Mouse (Mus musculus): ENCODE measurements at regions not wholly inside any gene's neighbourhood (a gene's known extent, or its start where the extent isn't known, plus 50 kb on each side); places are given as distances from the start of the nearest gene placed in this dataset.

- H3K4me2 ChIP-seq (replicated peaks), result no peak overlapping the region
- WGBS, result 84% methylated on average over 5 of the region's 5 CpGs
- H3K9ac ChIP-seq, result no peak overlapping the region
- no peaks in the 10 kb centered on the region for H3K36me3 ChIP-seq (replicated peaks; ENCODE audit: control insufficient read depth, insufficient read depth)
- H3K27ac ChIP-seq, result no peak overlapping the region
- H3K4me3 ChIP-seq (replicated peaks; ENCODE audit: low read length), result no peak overlapping the region
- no peaks in the 10 kb centered on the region for H3K9me3 ChIP-seq (ENCODE audit: control insufficient read depth, low read length)
- DNase-seq (ENCODE audit: low spot score), result no peak
- H3K27me3 ChIP-seq (ENCODE audit: control insufficient read depth, insufficient read depth, low read length), result no peaks in the 10 kb centered on the region
- no peaks in the 10 kb centered on the region for H3K4me1 ChIP-seq (replicated peaks; ENCODE audit: control insufficient read depth, insufficient read depth, low read length)
- no peak for ATAC-seq (ENCODE audit: low FRiP score)
Observed at GRCm38 (mm10) chr1:164538304-164539043, 80.3 kb upstream of the Atp1b1 start.

DNA sequence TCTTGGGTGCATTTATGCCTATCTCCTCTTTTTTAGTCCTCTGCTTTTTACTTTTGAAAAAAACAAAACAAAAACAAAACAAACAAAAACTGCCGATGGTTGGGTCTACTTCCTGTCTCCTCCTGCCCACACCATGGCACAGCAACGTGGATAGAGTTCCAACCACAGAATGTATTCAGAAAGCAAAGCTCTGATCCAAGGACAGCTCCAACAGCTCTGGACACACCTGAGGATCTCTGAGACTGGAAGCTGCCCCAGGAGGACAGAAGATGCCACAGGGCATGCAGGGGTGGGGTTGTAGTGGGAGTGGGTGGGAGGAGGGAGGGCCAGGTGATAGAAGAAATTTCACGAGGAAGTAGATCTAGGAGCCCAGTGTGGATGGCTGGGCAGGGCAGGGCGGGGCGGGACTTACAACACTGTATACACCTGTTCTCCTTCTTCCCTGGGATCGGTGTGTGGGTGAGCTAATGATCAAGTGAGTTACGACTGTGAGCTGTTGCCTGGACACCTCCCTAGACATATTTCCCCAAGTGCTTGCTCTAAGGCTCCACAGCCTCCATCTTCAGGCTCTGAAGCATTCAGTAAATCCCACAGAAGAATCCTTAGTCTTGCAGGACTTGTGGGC lies 79.3 kb upstream of the Atp1b1 start:
- H3K4me3 ChIP-seq (replicated peaks; ENCODE audit: low read length), result no peak overlapping the region
- no peak overlapping the region for H3K27ac ChIP-seq
- no peak for DNase-seq (ENCODE audit: low spot score)
- no peaks in the 10 kb centered on the region for H3K9me3 ChIP-seq (ENCODE audit: control insufficient read depth, low read length)
- WGBS, result 88% methylated on average over 6 of the region's 7 CpGs
- no peak for ATAC-seq (ENCODE audit: low FRiP score)
- H3K36me3 ChIP-seq (replicated peaks; ENCODE audit: control insufficient read depth, insufficient read depth), result no peaks in the 10 kb centered on the region
- H3K27me3 ChIP-seq (ENCODE audit: control insufficient read depth, insufficient read depth, low read length), result no peaks in the 10 kb centered on the region
- no peak overlapping the region for H3K4me2 ChIP-seq (replicated peaks)
- H3K4me1 ChIP-seq (replicated peaks; ENCODE audit: control insufficient read depth, insufficient read depth, low read length), result no peaks in the 10 kb centered on the region
- H3K9ac ChIP-seq, result no peak overlapping the region

GRCm38 (mm10) chr1:164532196-164532595 lies 74.0 kb upstream of the Atp1b1 start:
- Histone ChIP-seq H3K36me3 (replicated peaks; ENCODE audit: control insufficient read depth, insufficient read depth) (no peaks in the 10 kb centered on the region), H3K4me2 (replicated peaks) (no peak overlapping the region), H3K27ac (no peak overlapping the region), H3K9me3 (ENCODE audit: control insufficient read depth, low read length) (no peaks in the 10 kb centered on the region), H3K4me1 (replicated peaks; ENCODE audit: control insufficient read depth, insufficient read depth, low read length) (no peaks in the 10 kb centered on the region), H3K27me3 (ENCODE audit: control insufficient read depth, insufficient read depth, low read length) (no peaks in the 10 kb centered on the region), H3K9ac (no peak overlapping the region), H3K4me3 (replicated peaks; ENCODE audit: low read length) (no peak overlapping the region)
- ATAC-seq (ENCODE audit: low FRiP score) (no peak), DNase-seq (ENCODE audit: low spot score) (no peak)
- WGBS, result 91% methylated on average over 5 of the region's 5 CpGs

- no peak for ATAC-seq (ENCODE audit: low FRiP score)
- Histone ChIP-seq H3K9me3 (ENCODE audit: control insufficient read depth, low read length) (no peaks in the 10 kb centered on the region), H3K9ac (no peak overlapping the region), H3K27me3 (ENCODE audit: control insufficient read depth, insufficient read depth, low read length) (no peaks in the 10 kb centered on the region), H3K4me1 (replicated peaks; ENCODE audit: control insufficient read depth, insufficient read depth, low read length) (no peaks in the 10 kb centered on the region), H3K27ac (no peak overlapping the region), H3K4me3 (replicated peaks; ENCODE audit: low read length) (no peak overlapping the region), H3K4me2 (replicated peaks) (no peak overlapping the region), H3K36me3 (replicated peaks; ENCODE audit: control insufficient read depth, insufficient read depth) (no peaks in the 10 kb centered on the region)
- WGBS, result 75% methylated on average over 1 of the region's 1 CpGs
- DNase-seq (ENCODE audit: low spot score), result no peak
Observed at GRCm38 (mm10) chr1:164531741-164532140, 73.6 kb upstream of the Atp1b1 start.

GRCm38 (mm10) chr1:164526748-164527147 lies 68.6 kb upstream of the Atp1b1 start:
- H3K4me2 ChIP-seq (replicated peaks), result no peak overlapping the region
- no peak for DNase-seq (ENCODE audit: low spot score)
- H3K9me3 ChIP-seq (ENCODE audit: control insufficient read depth, low read length), result no peaks in the 10 kb centered on the region
- H3K4me1 ChIP-seq (replicated peaks; ENCODE audit: control insufficient read depth, insufficient read depth, low read length), result no peaks in the 10 kb centered on the region
- no peaks in the 10 kb centered on the region for H3K27me3 ChIP-seq (ENCODE audit: control insufficient read depth, insufficient read depth, low read length)
- no peak overlapping the region for H3K9ac ChIP-seq
- ATAC-seq (ENCODE audit: low FRiP score), result no peak
- WGBS, result 91% methylated on average over 1 of the region's 1 CpGs
- H3K27ac ChIP-seq, result no peak overlapping the region
- no peaks in the 10 kb centered on the region for H3K36me3 ChIP-seq (replicated peaks; ENCODE audit: control insufficient read depth, insufficient read depth)
- no peak overlapping the region for H3K4me3 ChIP-seq (replicated peaks; ENCODE audit: low read length)

DNA sequence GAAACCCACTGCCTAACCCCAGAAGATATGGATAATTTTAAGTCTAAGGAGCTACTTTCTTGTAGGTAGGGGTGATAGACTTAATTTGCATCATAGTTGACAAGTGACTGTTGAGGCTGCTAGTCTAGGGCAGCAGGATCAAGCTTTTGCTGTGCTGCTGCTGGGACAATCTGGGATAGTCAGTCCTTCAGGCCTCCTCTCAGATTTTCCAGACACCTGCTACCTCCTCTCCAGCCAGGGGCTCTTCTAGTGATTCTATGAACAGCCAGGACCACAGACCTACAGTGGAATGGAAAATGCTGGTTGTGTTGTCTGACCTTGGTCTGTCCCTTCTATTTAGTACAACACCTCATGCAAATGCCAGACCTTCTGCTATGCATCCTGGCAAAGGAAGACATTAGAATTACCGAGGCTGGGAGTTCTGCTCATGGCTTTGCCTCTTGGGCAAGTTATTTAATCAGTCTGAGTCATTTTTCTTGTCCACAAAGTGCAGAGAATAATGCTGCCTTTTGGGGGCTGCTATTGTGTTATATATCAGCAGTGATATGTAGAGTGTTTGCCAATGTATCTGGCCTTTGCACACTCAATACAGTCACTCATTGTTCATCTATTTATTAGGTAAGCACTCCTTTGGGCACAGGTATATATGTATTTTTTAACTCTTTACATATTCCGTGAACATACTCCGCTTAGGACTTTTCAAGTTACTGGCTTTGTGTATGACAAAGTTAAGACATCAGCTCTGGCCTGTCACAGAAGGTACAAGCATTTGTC lies 64.4 kb upstream of the Atp1b1 start:
- Histone ChIP-seq H3K4me1 (replicated peaks; ENCODE audit: control insufficient read depth, insufficient read depth, low read length) (no peaks in the 10 kb centered on the region), H3K4me3 (replicated peaks; ENCODE audit: low read length) (no peak overlapping the region), H3K9me3 (ENCODE audit: control insufficient read depth, low read length) (no peaks in the 10 kb centered on the region), H3K36me3 (replicated peaks; ENCODE audit: control insufficient read depth, insufficient read depth) (no peaks in the 10 kb centered on the region), H3K9ac (no peak overlapping the region), H3K4me2 (replicated peaks) (no peak overlapping the region), H3K27me3 (ENCODE audit: control insufficient read depth, insufficient read depth, low read length) (no peaks in the 10 kb centered on the region), H3K27ac (no peak overlapping the region)
- ATAC-seq (ENCODE audit: low FRiP score), result no peak
- DNase-seq (ENCODE audit: low spot score), result no peak
- 87% methylated on average over 3 of the region's 3 CpGs for WGBS

- Histone ChIP-seq H3K27ac (no peak overlapping the region), H3K9me3 (ENCODE audit: control insufficient read depth, low read length) (no peaks in the 10 kb centered on the region), H3K4me1 (replicated peaks; ENCODE audit: control insufficient read depth, insufficient read depth, low read length) (no peaks in the 10 kb centered on the region), H3K36me3 (replicated peaks; ENCODE audit: control insufficient read depth, insufficient read depth) (no peaks in the 10 kb centered on the region), H3K4me2 (replicated peaks) (no peak overlapping the region), H3K4me3 (replicated peaks; ENCODE audit: low read length) (no peak overlapping the region), H3K27me3 (ENCODE audit: control insufficient read depth, insufficient read depth, low read length) (no peaks in the 10 kb centered on the region), H3K9ac (no peak overlapping the region)
- DNase-seq (ENCODE audit: low spot score) (no peak), ATAC-seq (ENCODE audit: low FRiP score) (no peak)
- WGBS, result 92% methylated on average over 6 of the region's 6 CpGs
Observed at GRCm38 (mm10) chr1:164521371-164522130, 63.4 kb upstream of the Atp1b1 start.

- no peak overlapping the region for H3K4me3 ChIP-seq (replicated peaks; ENCODE audit: low read length)
- H3K27me3 ChIP-seq (ENCODE audit: control insufficient read depth, insufficient read depth, low read length), result no peaks in the 10 kb centered on the region
- no peak overlapping the region for H3K4me2 ChIP-seq (replicated peaks)
- H3K9ac ChIP-seq, result no peak overlapping the region
- DNase-seq (ENCODE audit: low spot score) (no peak), ATAC-seq (ENCODE audit: low FRiP score) (no peak)
- no peak overlapping the region for H3K27ac ChIP-seq
- H3K36me3 ChIP-seq (replicated peaks; ENCODE audit: control insufficient read depth, insufficient read depth), result no peaks in the 10 kb centered on the region
- H3K4me1 ChIP-seq (replicated peaks; ENCODE audit: control insufficient read depth, insufficient read depth, low read length), result no peaks in the 10 kb centered on the region
- 98% methylated on average over 3 of the region's 3 CpGs for WGBS
- H3K9me3 ChIP-seq (ENCODE audit: control insufficient read depth, low read length), result no peaks in the 10 kb centered on the region
Observed at GRCm38 (mm10) chr1:164518866-164519265, 60.7 kb upstream of the Atp1b1 start.

GRCm38 (mm10) chr1:164518308-164518707 lies 60.2 kb upstream of the Atp1b1 start:
- DNase-seq (ENCODE audit: low spot score), result no peak
- Histone ChIP-seq H3K4me2 (replicated peaks) (no peak overlapping the region), H3K36me3 (replicated peaks; ENCODE audit: control insufficient read depth, insufficient read depth) (no peaks in the 10 kb centered on the region), H3K9ac (no peak overlapping the region), H3K27me3 (ENCODE audit: control insufficient read depth, insufficient read depth, low read length) (no peaks in the 10 kb centered on the region), H3K4me3 (replicated peaks; ENCODE audit: low read length) (no peak overlapping the region), H3K4me1 (replicated peaks; ENCODE audit: control insufficient read depth, insufficient read depth, low read length) (no peaks in the 10 kb centered on the region), H3K27ac (no peak overlapping the region), H3K9me3 (ENCODE audit: control insufficient read depth, low read length) (no peaks in the 10 kb centered on the region)
- WGBS, result 90% methylated on average over 4 of the region's 4 CpGs
- no peak for ATAC-seq (ENCODE audit: low FRiP score)
